Mouse (Mus musculus): ENCODE measurements around the gene Slc25a44.

- TF ChIP-seq POLR2A (IDR thresholded peaks at IDR 0.05; ENCODE audit: borderline replicate concordance, extremely low read depth, insufficient read depth, insufficient read length, poor library complexity, severe bottlenecking) (no peak), CTCF (IDR thresholded peaks at IDR 0.05; ENCODE audit: borderline replicate concordance, extremely low read depth, insufficient read depth, insufficient read length) (no peak)
These were observed 24.6 kb upstream of the Slc25a44 start for GRCm38 (mm10) chr3:88449395-88450023.

Measured in brain, embryonic 14.5 days (tissue).